Mouse (Mus musculus) neural tube, embryonic 14.5 days (tissue): Measurements from ENCODE around the gene Pcgf6. TPM values are rescaled to one million over a fixed set of nuclear protein-coding genes. Genes with fewer than 3 reads are reported as not detected.
"Not testable (repeated sequence)": the region's sequence is repeated elsewhere in the genome, so short reads cannot be mapped to it uniquely, and the experiment has no call there.

Source experiments
- ATAC-seq: fragments of 200-750 bp; cut with Nextera tagmentation; 2 replicates; pipeline ENCODE4 v1.8.0; 2017; ENCODE audit warnings: low read depth, mild to moderate bottlenecking, moderate TSS enrichment, moderate library complexity
- H3K27ac ChIP-seq: fragments of 300-500 bp; sonication (generic); 2 replicates; pipeline ENCODE4 v1.5.1; 2014; ENCODE audit warnings: low read depth, mild to moderate bottlenecking, control low read depth, low read length, moderate library complexity, mixed read lengths
- H3K27me3 ChIP-seq: fragments of 300-500 bp; sonication (generic); 2 replicates; pipeline ENCODE4 v1.6.1; 2014; ENCODE audit warnings: low read length; ENCODE audit not compliant: control insufficient read depth, insufficient read depth
- H3K36me3 ChIP-seq: fragments of 300-500 bp; sonication (generic); 2 replicates; pipeline ENCODE4 v1.6.1; 2014; ENCODE audit warnings: low read length, mixed read lengths; ENCODE audit not compliant: control insufficient read depth, insufficient read depth
- H3K4me1 ChIP-seq: fragments of 300-500 bp; sonication (generic); 2 replicates; pipeline ENCODE4 v1.6.1; 2014; ENCODE audit warnings: low read length; ENCODE audit not compliant: control insufficient read depth, insufficient read depth
- H3K4me2 ChIP-seq: fragments of 300-500 bp; sonication (generic); 2 replicates; pipeline ENCODE4 v1.6.1; 2014; ENCODE audit warnings: mild to moderate bottlenecking, low read depth, low read length, control low read depth
- H3K4me3 ChIP-seq: fragments of 300-500 bp; sonication (generic); 2 replicates; pipeline ENCODE4 v1.5.1; 2014; ENCODE audit warnings: low read depth, low read length, control low read depth, mixed read lengths
- H3K9ac ChIP-seq: fragments of 300-500 bp; sonication (generic); replicated peaks from 2 replicates; pipeline ENCODE4 v1.6.1; 2014; ENCODE audit warnings: low read depth, mild to moderate bottlenecking, control low read depth, low read length, mixed read lengths
- H3K9me3 ChIP-seq: fragments of 300-500 bp; sonication (generic); 2 replicates; pipeline ENCODE4 v1.6.1; 2016; ENCODE audit warnings: low read length; ENCODE audit not compliant: control insufficient read depth
- WGBS: fragments of 180-500 bp; shearing (Covaris S2); extraction: QIAGEN DNeasy Blood & Tissue Kit; methylation state at CpG from one replicate; pipeline ENCODE4 v1.1.7; 2014; 5-methylcytosine and 5-hydroxymethylcytosine counted together
- polyA plus RNA-seq: library from polyadenylated mRNA; unstranded; fragments of >200 nt; fragmentation: Nextera tagmentation; extraction: Ambion mirVana; gene quantifications from 2 replicates; pipeline ENCODE4 v1.2.1, GENCODE M21; 2014

Gene Pcgf6
- polyA plus RNA-seq, 1 experiment from 2014 or later: 46.9 TPM

GRCm38 (mm10) chr19:46998168-46998870 is 52.4 kb downstream of the Pcgf6 start:
- Histone ChIP-seq H3K36me3 (no peaks in the 10 kb centered on the region), H3K9ac (no peak overlapping the region), H3K4me3 (no peak overlapping the region), H3K9me3 (no peaks in the 10 kb centered on the region), H3K4me2 (no peak overlapping the region), H3K27me3 (no peaks in the 10 kb centered on the region), H3K4me1 (no peaks in the 10 kb centered on the region), H3K27ac (no peak overlapping the region)
- no peak for ATAC-seq
- WGBS: 84% methylated on average over 8 of the region's 8 CpGs

- Histone ChIP-seq H3K4me1 (no peaks in the 10 kb centered on the region), H3K4me2 (no peak overlapping the region), H3K9ac (no peak overlapping the region), H3K27me3 (no peaks in the 10 kb centered on the region), H3K4me3 (no peak overlapping the region), H3K9me3 (no peaks in the 10 kb centered on the region), H3K27ac (no peak overlapping the region), H3K36me3 (no peaks in the 10 kb centered on the region)
- ATAC-seq: no peak
- WGBS: 86% methylated on average over 9 of the region's 9 CpGs
Observed at GRCm38 (mm10) chr19:46996095-46996494, 54.6 kb downstream of the Pcgf6 start.

- WGBS: 70% methylated on average over 4 of the region's 4 CpGs
- not testable (repeated sequence) for H3K4me2 ChIP-seq, H3K27me3 ChIP-seq, H3K36me3 ChIP-seq, H3K4me3 ChIP-seq, H3K9me3 ChIP-seq, H3K4me1 ChIP-seq, ATAC-seq, H3K9ac ChIP-seq, H3K27ac ChIP-seq
Observed at GRCm38 (mm10) chr19:46992329-46992728, 58.4 kb downstream of the Pcgf6 start.

- Histone ChIP-seq H3K9me3 (no peaks in the 10 kb centered on the region), H3K9ac (no peak overlapping the region), H3K4me1 (peaks cover 5% of the 10 kb centered on the region; the same call in 1 of the 2 replicates), H3K27me3 (no peaks in the 10 kb centered on the region), H3K27ac (no peak overlapping the region), H3K4me2 (no peak overlapping the region), H3K36me3 (no peaks in the 10 kb centered on the region), H3K4me3 (no peak overlapping the region)
- no peak for ATAC-seq
- WGBS: 11% methylated on average over 5 of the region's 5 CpGs
Observed at GRCm38 (mm10) chr19:46991145-46991544, 59.6 kb downstream of the Pcgf6 start.

- not testable (repeated sequence) for H3K4me1 ChIP-seq, H3K4me2 ChIP-seq, H3K9me3 ChIP-seq, ATAC-seq, H3K4me3 ChIP-seq, H3K27me3 ChIP-seq, H3K9ac ChIP-seq, H3K36me3 ChIP-seq, H3K27ac ChIP-seq
- 84% methylated on average over 8 of the region's 8 CpGs for WGBS
Observed at GRCm38 (mm10) chr19:46990625-46991024, 60.1 kb downstream of the Pcgf6 start.

- no peaks in the 10 kb centered on the region for H3K36me3 ChIP-seq
- 86% methylated on average over 3 of the region's 3 CpGs for WGBS
- H3K27me3 ChIP-seq: no peaks in the 10 kb centered on the region
- H3K9ac ChIP-seq: no peak overlapping the region
- H3K27ac ChIP-seq: no peak overlapping the region
- no peak overlapping the region for H3K4me2 ChIP-seq
- ATAC-seq: no peak
- H3K4me1 ChIP-seq: peaks cover 5% of the 10 kb centered on the region; the same call in 1 of the 2 replicates
- H3K9me3 ChIP-seq: no peaks in the 10 kb centered on the region
- H3K4me3 ChIP-seq: no peak overlapping the region
Observed at GRCm38 (mm10) chr19:46990153-46990518, 60.6 kb downstream of the Pcgf6 start.

GRCm38 (mm10) chr19:46989479-46990152 is 61.1 kb downstream of the Pcgf6 start:
- Histone ChIP-seq H3K4me2 (no peak overlapping the region), H3K9ac (no peak overlapping the region), H3K36me3 (no peaks in the 10 kb centered on the region), H3K9me3 (no peaks in the 10 kb centered on the region), H3K27ac (no peak overlapping the region), H3K4me1 (peaks cover 5% of the 10 kb centered on the region; the same call in 1 of the 2 replicates), H3K4me3 (no peak overlapping the region), H3K27me3 (no peaks in the 10 kb centered on the region)
- no peak for ATAC-seq
- WGBS: 80% methylated on average over 20 of the region's 20 CpGs

- no peak overlapping the region for H3K9ac ChIP-seq
- no peaks in the 10 kb centered on the region for H3K36me3 ChIP-seq
- H3K27ac ChIP-seq: no peak overlapping the region
- no peak overlapping the region for H3K4me3 ChIP-seq
- WGBS: 55% methylated on average over 16 of the region's 16 CpGs
- H3K4me1 ChIP-seq: peaks cover 5% of the 10 kb centered on the region; the same call in 1 of the 2 replicates
- no peak overlapping the region for H3K4me2 ChIP-seq
- no peaks in the 10 kb centered on the region for H3K9me3 ChIP-seq
- ATAC-seq: no peak
- H3K27me3 ChIP-seq: no peaks in the 10 kb centered on the region
Observed at GRCm38 (mm10) chr19:46988231-46989087, 62.2 kb downstream of the Pcgf6 start.

GRCm38 (mm10) chr19:46987646-46988045 is 63.1 kb downstream of the Pcgf6 start:
- H3K4me1 ChIP-seq: peaks cover 5% of the 10 kb centered on the region; the same call in 1 of the 2 replicates
- no peaks in the 10 kb centered on the region for H3K27me3 ChIP-seq
- no peak overlapping the region for H3K27ac ChIP-seq
- WGBS: 80% methylated on average over 6 of the region's 6 CpGs
- H3K4me3 ChIP-seq: no peak overlapping the region
- no peaks in the 10 kb centered on the region for H3K9me3 ChIP-seq
- no peak overlapping the region for H3K9ac ChIP-seq
- H3K4me2 ChIP-seq: no peak overlapping the region
- H3K36me3 ChIP-seq: no peaks in the 10 kb centered on the region
- ATAC-seq: no peak
